Mouse (Mus musculus) pancreas, adult 10 weeks (tissue): ENCODE data around the gene Tor2a. TPM values are rescaled to one million over a fixed set of nuclear protein-coding genes. Genes with fewer than 3 reads are reported as not detected.

Experiments
- polyA plus RNA-seq: library from polyadenylated mRNA; stranded (reverse); fragments of 350-450 nt; fragmentation: Illumina TruSeq; extraction: RNeasy Lipid Tissue Mini Kit (QIAGEN cat#74804); gene quantifications from one replicate; pipeline ENCODE4 v1.2.3, GENCODE M21; 2015; ENCODE audit warnings: low read depth, low replicate concordance; ENCODE audit not compliant: insufficient read depth

Tor2a gene
- polyA plus RNA-seq, result 24.0 TPM

DNA sequence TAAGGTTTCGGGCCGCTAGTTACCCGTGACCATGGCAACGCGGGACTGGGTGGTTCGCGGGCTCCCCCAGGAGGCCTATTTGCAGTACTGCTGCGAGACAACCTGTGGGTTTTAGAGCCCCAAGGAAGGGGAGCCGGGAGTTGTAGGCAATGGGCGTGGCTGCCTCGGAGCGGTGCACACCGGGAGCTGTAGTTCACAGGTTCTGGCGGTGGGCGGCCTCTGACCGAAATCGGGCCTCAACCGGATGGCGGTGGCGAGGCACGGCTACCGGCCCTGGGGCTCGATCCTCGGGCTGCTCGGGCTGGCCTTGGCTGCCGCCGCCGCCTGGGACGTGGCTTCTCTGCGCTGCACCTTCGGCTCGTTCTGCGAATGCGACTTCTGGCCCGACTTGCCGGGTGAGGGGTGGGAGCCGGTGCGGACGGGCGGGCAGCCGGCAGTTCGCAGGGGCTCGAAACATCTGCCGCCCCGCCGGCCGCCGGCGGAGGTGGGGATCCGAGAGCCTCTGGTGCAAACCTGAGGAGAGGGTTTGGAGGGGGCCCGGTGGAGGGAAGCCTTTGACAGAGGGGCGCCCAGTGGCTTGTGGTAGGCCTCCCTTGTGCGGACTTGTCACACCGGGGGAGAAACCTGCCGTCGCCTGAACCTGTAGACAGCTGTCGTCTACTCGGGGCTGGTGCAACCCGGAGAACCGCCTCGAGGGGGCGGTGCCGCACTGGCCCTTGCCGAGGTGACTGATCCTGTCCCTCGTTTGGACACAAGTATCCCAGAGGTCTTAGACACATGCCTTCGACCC is at the start of gene Tor2a:
Gene Tor2a, plus strand, starts transcription at position 179 of the 790 bp plus-strand sequence.

DNA sequence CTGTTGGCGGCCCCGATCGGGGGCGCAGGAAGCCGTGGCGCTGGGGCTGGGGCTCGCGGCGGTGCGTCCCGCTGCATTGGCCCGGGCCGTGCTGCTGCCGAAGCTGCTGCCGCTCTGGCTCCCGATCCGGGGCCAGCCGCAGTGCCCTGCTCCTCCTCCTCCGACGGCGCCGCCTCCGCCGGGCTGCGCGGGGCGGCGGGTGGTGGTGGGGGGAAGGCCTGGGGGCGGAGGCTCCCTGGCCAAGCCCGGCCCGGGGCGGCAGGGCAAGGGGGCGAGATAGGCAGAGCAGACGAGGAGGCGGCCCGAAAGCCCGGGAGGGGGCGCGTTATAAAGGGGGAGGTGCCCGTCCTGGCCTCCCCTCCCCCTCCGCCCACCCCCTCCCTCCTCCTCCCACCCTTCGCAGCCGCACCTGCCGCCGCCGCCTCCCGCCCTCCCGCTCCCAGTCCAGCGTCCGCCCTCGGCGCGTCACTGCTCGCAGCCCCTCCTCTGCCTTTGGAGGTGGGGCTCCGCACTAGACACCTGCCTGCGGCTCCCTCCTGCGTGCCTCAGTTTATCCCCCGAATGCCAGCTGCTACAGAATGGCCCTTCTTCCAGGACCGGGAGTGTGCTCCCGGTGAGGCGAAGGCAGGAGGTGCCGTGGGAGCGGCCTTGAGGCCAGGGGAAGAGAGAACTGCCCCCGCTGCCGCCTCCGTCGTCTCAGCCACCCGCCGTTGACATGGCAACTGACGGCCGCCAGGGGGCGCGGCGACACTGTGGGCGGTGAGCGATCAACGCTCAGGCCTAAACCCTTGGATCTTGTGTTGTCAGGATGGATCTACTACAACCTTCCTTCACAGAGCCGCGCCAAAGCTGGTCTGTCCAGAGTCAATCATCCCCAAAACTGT is 43.9 kb upstream of the Tor2a start, which contains the start of gene Cdk9:
Gene Cdk9, minus strand, starts transcription at position 143 of the 884 bp plus-strand sequence.

DNA sequence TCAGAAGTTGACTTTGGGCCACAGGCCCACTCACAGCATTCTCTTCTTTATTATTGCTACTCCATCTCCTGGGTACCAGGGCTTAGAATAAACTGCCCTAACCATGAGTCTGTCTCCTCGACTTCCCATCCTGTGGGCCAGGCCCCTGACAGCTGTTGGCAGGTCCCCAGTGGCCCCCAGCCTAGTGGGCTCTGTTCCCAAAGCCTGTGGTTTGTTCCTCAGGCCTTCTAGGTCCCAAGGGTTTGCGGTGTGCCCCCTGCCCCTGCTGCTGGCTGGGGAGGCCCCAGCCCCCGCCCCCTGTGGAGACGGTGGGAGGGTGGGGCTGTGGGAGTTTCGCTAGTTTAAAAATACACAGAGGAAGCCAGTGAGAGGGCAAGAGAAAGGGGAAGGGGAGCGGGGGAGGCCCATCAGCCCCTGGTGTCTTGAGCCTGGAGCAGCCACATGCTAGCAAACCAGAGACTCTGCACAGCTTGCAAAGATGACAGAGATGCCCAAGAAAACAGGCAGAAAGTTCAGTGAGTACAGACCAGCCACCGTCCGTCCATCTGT is 36.3 kb upstream of the Tor2a start, which contains the start of gene Sh2d3c:
Gene Sh2d3c, plus strand, starts transcription at position 375 of the 549 bp plus-strand sequence.

DNA sequence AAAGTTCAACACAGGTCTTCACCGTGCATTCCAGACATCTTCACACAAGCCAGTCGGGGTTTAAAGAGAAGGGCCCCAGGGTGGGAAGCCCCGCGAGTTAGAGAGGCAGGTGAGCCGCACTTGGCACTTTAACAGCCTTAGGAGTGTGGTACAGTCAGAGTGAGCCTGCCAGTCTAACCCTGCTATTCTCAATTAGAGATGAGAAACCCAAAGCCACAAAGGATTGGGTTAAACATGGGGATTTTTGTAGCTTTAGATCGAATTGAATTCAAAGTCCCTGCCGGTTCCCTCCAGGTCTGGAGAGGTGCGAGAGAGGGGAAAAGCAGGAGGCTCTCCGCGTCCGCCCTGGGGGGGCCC is 16.1 kb upstream of the Tor2a start, which contains the start of gene 6330409D20Rik:
Gene 6330409D20Rik, minus strand, starts transcription at position 101 of the 357 bp plus-strand sequence.

DNA sequence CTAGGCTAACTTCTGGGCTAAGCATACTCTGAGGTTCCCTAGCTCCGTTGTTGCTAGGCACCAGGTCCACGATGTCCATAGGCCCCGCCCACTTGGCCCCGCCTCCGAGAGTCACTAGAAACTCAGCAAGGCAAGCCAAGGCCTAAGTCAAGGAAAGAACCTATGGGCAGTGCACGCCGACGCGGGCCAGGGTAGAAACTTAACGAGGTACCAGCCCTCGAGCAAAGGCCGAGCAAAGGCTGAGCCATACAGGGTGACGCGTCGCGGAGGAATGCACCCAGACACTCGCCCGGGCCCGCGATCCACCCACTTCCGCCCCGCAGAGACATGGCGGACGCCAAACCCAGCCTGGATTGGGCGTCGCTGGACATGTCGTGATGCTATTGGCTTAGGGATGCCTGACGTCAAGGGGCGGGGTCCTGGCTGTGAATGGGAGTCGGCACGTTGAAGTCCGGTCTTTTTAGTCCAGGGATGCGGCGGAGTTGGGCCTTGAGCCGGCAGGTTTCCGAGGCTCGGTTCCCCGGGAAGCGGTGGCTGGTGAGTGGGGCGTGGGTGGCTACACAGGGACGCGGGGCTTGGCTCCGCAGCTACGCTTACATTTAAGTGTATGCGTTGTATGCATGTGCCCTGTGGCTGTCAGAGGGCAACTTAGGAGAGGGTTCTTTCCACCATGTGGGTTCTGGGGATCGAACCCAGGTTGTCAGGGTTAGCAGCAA is 18.5 kb downstream of the Tor2a start, which contains the start of the genes Ttc16 and Ptrh1:
Gene Ttc16, minus strand, starts transcription at position 275 of the 716 bp plus-strand sequence.
Gene Ptrh1, plus strand, starts transcription at position 428 of the 716 bp plus-strand sequence.

DNA sequence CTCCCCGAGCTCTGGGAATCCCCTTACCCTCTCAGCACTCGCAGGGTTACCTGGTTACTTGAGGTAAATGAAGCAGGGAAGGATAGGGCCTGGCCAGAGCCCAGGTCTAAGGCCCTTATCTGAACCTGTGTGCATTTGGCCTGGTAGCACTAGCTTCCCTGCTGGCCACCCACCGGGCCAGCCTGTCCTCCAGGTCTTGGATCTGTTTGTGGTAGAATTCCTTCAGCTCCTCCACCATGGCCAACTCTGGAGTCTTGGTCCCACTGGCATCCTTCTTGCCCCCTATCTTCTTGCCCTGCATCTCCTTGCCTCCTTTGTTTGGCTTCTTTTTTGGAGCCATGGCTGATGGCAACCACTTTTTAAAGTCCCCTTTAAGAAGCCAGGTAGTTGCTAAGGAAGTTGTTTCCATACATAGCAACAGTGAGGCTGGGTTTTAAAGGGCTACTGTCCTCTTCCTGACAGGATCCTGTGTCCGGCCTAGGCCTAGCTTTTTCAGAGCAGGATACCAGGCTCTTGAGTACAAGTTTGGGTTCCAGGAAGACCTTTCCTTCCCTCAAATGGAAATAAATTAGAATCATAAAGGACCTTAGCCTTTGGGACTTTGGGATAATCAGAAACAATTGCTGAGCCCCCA is 27.1 kb downstream of the Tor2a start, which contains the start of gene Cfap157:
Gene Cfap157, minus strand, starts transcription at position 381 of the 634 bp plus-strand sequence.

Other genes starting within 250 kb of the Tor2a start
- 7.6 TPM for gene Fam102a, start 221.9 kb upstream of the Tor2a start, polyA plus RNA-seq
- 30.0 TPM for gene Dpm2, start 186.4 kb upstream of the Tor2a start, polyA plus RNA-seq
- not detected for gene Pip5kl1, start 182.4 kb upstream of the Tor2a start, polyA plus RNA-seq
- not detected for gene 9430097D07Rik, start 181.6 kb upstream of the Tor2a start, polyA plus RNA-seq
- 8.7 TPM for gene St6galnac4, start 170.1 kb upstream of the Tor2a start, polyA plus RNA-seq
- 8.5 TPM for gene St6galnac6, start 157.5 kb upstream of the Tor2a start, polyA plus RNA-seq
- 4.1 TPM for gene Ak1, start 135.5 kb upstream of the Tor2a start, polyA plus RNA-seq
- gene Eng, start 110.6 kb upstream of the Tor2a start, polyA plus RNA-seq, result 78.3 TPM
- gene Fpgs, start 53.1 kb upstream of the Tor2a start, polyA plus RNA-seq, result 25.2 TPM
- 22.0 TPM for gene Cdk9, start 44.2 kb upstream of the Tor2a start, polyA plus RNA-seq
- gene Sh2d3c, start 36.2 kb upstream of the Tor2a start, polyA plus RNA-seq, result 7.7 TPM
- not detected for gene 6330409D20Rik, start 16.2 kb upstream of the Tor2a start, polyA plus RNA-seq
- 0.70 TPM for gene Ttc16, start 18.4 kb downstream of the Tor2a start, polyA plus RNA-seq
- 4.1 TPM for gene Ptrh1, start 18.6 kb downstream of the Tor2a start, polyA plus RNA-seq
- 0.48 TPM for gene Cfap157, start 27.2 kb downstream of the Tor2a start, polyA plus RNA-seq
- gene Stxbp1, start 90.0 kb downstream of the Tor2a start, polyA plus RNA-seq, result 7.2 TPM
- 14.7 TPM for gene Fam129b, start 118.9 kb downstream of the Tor2a start, polyA plus RNA-seq
- gene Rpl12, start 204.3 kb downstream of the Tor2a start, polyA plus RNA-seq, result 289 TPM
- gene Lrsam1, start 204.4 kb downstream of the Tor2a start, polyA plus RNA-seq, result 3.8 TPM
- 4.8 TPM for gene Slc2a8, start 224.8 kb downstream of the Tor2a start, polyA plus RNA-seq